In the genomic region with DNA sequence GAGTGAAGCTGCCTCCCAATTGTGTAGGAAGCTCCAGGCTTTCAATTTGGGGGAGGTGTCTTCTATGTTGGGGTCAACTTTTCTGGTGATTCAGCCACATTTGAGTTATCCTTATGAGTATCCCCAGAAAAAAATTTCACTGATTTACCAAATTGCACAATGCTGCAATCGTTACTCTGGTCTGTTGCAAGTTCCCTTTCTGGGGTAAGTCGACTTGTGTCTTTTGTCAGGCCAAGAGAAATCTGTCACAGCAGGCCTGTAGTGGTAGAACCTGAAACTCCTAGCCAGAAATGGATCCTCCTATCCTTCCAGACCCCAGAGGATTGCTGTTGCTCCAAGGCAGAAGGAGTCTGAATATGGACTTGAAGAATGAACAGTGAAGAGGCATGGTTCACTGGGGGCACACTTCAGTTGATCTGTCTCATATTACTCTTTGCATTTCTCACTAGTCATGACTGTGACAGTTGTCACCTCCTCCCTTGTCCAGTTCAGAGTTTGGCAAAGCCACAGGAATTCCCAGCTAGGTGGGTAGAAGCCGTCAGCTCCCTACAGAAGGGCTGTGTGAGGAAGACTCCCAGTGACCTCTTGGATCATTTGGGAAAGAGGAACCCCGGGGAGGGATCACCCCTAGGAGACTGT, we compare ENCODE assay signal across 24 mouse cellular contexts.
DNase-seq lines count a peak whose midpoint lies in the region; ATAC-seq and TF ChIP-seq lines count a peak whose summit lies in the region.
"Had no signal": no experiment of that assay in that cellular context is flagged by ENCODE, and none has a peak within 500 bp of the region (broad histone marks: within the 10 kb centered on the region; RNA-seq: fewer than 3 reads in every experiment).

No protein-coding gene starts in this region.

- H3K9ac ChIP-seq in lung, postnatal 0 days (replicated peaks; ENCODE audit: low read depth) = no peak overlapping the region
- no peak overlapping the region for H3K9ac ChIP-seq in forebrain, embryonic 14.5 days (ENCODE audit: low read length)
- H3K9ac ChIP-seq: forebrain, embryonic 13.5 days; limb, embryonic 12.5 days; liver, embryonic 14.5 days; neural tube, embryonic 15.5 days had no signal

- TF ChIP-seq EP300 in lung, postnatal 0 days (IDR thresholded peaks at IDR 0.05) = no peak

- peak overlapping the region; percentile 93 for H3K27ac ChIP-seq in cerebellum, adult 2 months (ENCODE audit: insufficient read depth, low read length)
- no peak overlapping the region for H3K27ac ChIP-seq in lung, postnatal 0 days (ENCODE audit: low read length)
- peak overlapping the region; percentile 59 for H3K27ac ChIP-seq in bone marrow macrophage, adult 2 months (ENCODE audit: insufficient read depth, low read depth, low read length)
- H3K27ac ChIP-seq in forebrain, embryonic 14.5 days (ENCODE audit: low read depth, low read length) = no peak overlapping the region
- H3K27ac ChIP-seq: forebrain, embryonic 13.5 days; gastrocnemius, adult 2 months; hindbrain, postnatal 0 days; limb, embryonic 12.5 days; liver, embryonic 14.5 days; midbrain, embryonic 10.5 days; neural tube, embryonic 15.5 days; stomach, postnatal 0 days had no signal

- ATAC-seq in lung, postnatal 0 days = peak; percentile 38; the same call in 1 of the 2 replicates
- peak; percentile 93 for ATAC-seq in megakaryocyte progenitor cell, adult 5-6 weeks (replicated peaks; ENCODE audit: poor library complexity)
- ATAC-seq in forebrain, embryonic 14.5 days = no peak
- ATAC-seq: forebrain, embryonic 13.5 days; hindbrain, postnatal 0 days; intestine, postnatal 0 days; midbrain, embryonic 16.5 days; Patski had no signal

- no peaks in the 10 kb centered on the region for H3K9me3 ChIP-seq in lung, postnatal 0 days (ENCODE audit: low read length)
- no peaks in the 10 kb centered on the region for H3K9me3 ChIP-seq in forebrain, embryonic 14.5 days (replicated peaks; ENCODE audit: control insufficient read depth, low read length)
- H3K9me3 ChIP-seq: forebrain, embryonic 13.5 days; limb, embryonic 12.5 days; midbrain, embryonic 10.5 days; neural tube, embryonic 15.5 days had no signal

- no peak overlapping the region for H3K4me3 ChIP-seq in cerebellum, adult 2 months (replicated peaks; ENCODE audit: insufficient read depth, low read depth, low read length)
- H3K4me3 ChIP-seq in lung, postnatal 0 days (ENCODE audit: low read depth, low read length) = no peak overlapping the region
- no peak overlapping the region for H3K4me3 ChIP-seq in bone marrow macrophage, adult 2 months (ENCODE audit: insufficient read depth, low read length)
- no peak overlapping the region for H3K4me3 ChIP-seq in forebrain, embryonic 14.5 days (ENCODE audit: low read depth, low read length)
- H3K4me3 ChIP-seq: forebrain, embryonic 13.5 days; gastrocnemius, adult 2 months; limb, embryonic 12.5 days; midbrain, embryonic 10.5 days; neural tube, embryonic 15.5 days had no signal

- H3K4me1 ChIP-seq in cerebellum, adult 2 months (ENCODE audit: control insufficient read depth, insufficient read depth, low read length) = peaks cover 14% of the 10 kb centered on the region; the same call in 1 of the 2 replicates
- no peaks in the 10 kb centered on the region for H3K4me1 ChIP-seq in lung, postnatal 0 days (ENCODE audit: insufficient read depth, low read depth, low read length)
- H3K4me1 ChIP-seq in bone marrow macrophage, adult 2 months (ENCODE audit: control insufficient read depth, insufficient read depth, low read length) = peaks cover 21% of the 10 kb centered on the region
- no peaks in the 10 kb centered on the region for H3K4me1 ChIP-seq in forebrain, embryonic 14.5 days (ENCODE audit: control insufficient read depth, insufficient read depth, low read length)
- H3K4me1 ChIP-seq: forebrain, embryonic 13.5 days; limb, embryonic 12.5 days; midbrain, embryonic 10.5 days; neural tube, embryonic 15.5 days had no signal

- no peak overlapping the region for H3K4me2 ChIP-seq in lung, postnatal 0 days (replicated peaks; ENCODE audit: low read depth, low read length)
- H3K4me2 ChIP-seq in forebrain, embryonic 14.5 days (ENCODE audit: low read length) = no peak overlapping the region
- H3K4me2 ChIP-seq: forebrain, embryonic 13.5 days; heart, embryonic 11.5 days; limb, embryonic 12.5 days; neural tube, embryonic 15.5 days had no signal

- TF ChIP-seq CTCF in cerebellum, adult 2 months (IDR thresholded peaks at IDR 0.05; ENCODE audit: borderline replicate concordance, insufficient read depth, low read depth, low read length) = no peak
- no peak for TF ChIP-seq CTCF in lung, postnatal 0 days (IDR thresholded peaks at IDR 0.05)
- TF ChIP-seq CTCF in bone marrow macrophage, adult 2 months (IDR thresholded peaks at IDR 0.05; ENCODE audit: low read depth, low read length) = no peak

- no peak for TF ChIP-seq POLR2A in cerebellum, adult 2 months (IDR thresholded peaks at IDR 0.05; ENCODE audit: borderline replicate concordance, insufficient read depth, low read length)
- TF ChIP-seq POLR2A in bone marrow macrophage, adult 2 months (IDR thresholded peaks at IDR 0.05; ENCODE audit: borderline replicate concordance, low read depth, low read length) = no peak

- no peaks in the 10 kb centered on the region for H3K27me3 ChIP-seq in cerebellum, adult 2 months (ENCODE audit: control insufficient read depth, insufficient read depth, low read length)
- H3K27me3 ChIP-seq in lung, postnatal 0 days (replicated peaks; ENCODE audit: insufficient read depth, low read length) = no peaks in the 10 kb centered on the region
- no peaks in the 10 kb centered on the region for H3K27me3 ChIP-seq in forebrain, embryonic 14.5 days (replicated peaks; ENCODE audit: control insufficient read depth, insufficient read depth, low read length)
- H3K27me3 ChIP-seq: forebrain, embryonic 13.5 days; limb, embryonic 12.5 days; neural tube, embryonic 15.5 days; Patski had no signal

- no peak for DNase-seq in cerebellum, adult 2 months
- DNase-seq in cerebellum, adult 11-12 months = no peak
- DNase-seq in lung, postnatal 0 days (ENCODE audit: low spot score) = peak; percentile 65
- no peak for DNase-seq in lung, postnatal 14 days
- DNase-seq in forebrain, embryonic 14.5 days (ENCODE audit: low spot score) = no peak
- no peak for DNase-seq in layer of hippocampus, postnatal 25 days (ENCODE audit: extremely low spot score in 1 of 2, low spot score in 1 of 2)
- DNase-seq: adrenal gland, adult 8-10 months; gastrocnemius, adult 2 months; layer of hippocampus, adult 9-11 months; thymus, adult 2 months; thymus, postnatal 4 days had no signal

- 24% methylated on average over 4 of the region's 4 CpGs for WGBS in cerebellum, adult 2 months
- 46% methylated on average over 4 of the region's 4 CpGs for WGBS in lung, postnatal 0 days
- WGBS in forebrain, embryonic 14.5 days = 84% methylated on average over 4 of the region's 4 CpGs

- no peaks in the 10 kb centered on the region for H3K36me3 ChIP-seq in lung, postnatal 0 days (ENCODE audit: insufficient read depth, low read length)
- no peaks in the 10 kb centered on the region for H3K36me3 ChIP-seq in forebrain, embryonic 14.5 days (ENCODE audit: control insufficient read depth, insufficient read depth, low read length)
- H3K36me3 ChIP-seq: limb, embryonic 12.5 days; midbrain, embryonic 10.5 days; neural tube, embryonic 15.5 days had no signal

Comparison
In these comparisons a context has a peak if more than half of its experiments do, and no peak if none do; other contexts are left out.
1. H3K27ac ChIP-seq: peak in cerebellum, adult 2 months (single experiment) and bone marrow macrophage, adult 2 months (single experiment); none in lung, postnatal 0 days (single experiment) and forebrain, embryonic 14.5 days (single experiment).